Mouse (Mus musculus) mouse embryonic stem cell (cell line): ENCODE measurements around the gene Ccne1.
"Not testable (repeated sequence)": the region's sequence is repeated elsewhere in the genome, so short reads cannot be mapped to it uniquely, and the experiment has no call there.

Source experiments
- in situ Hi-C, 2 experiments: fragments of 300-500 bp; cut with MboI; formaldehyde crosslinking; loops; 1 replicate in 1 of 2; 3 replicates in 1 of 2; pipeline ENCODE4 v1.14.3; 2019 to 2020; ENCODE audit warnings: low sequenced_read_pairs in 2 of 2, low pct_unique_long_range_greater_than_20kb in 1 of 2, mixed read lengths in 1 of 2; ENCODE audit not compliant: unreplicated experiment in 1 of 2

Ccne1 gene

GRCm38 (mm10) chr7:38107371-38108259, at the start of gene Ccne1:
TSS of gene Ccne1 (minus strand) at chr7:38107534.
- in situ Hi-C loops = no loop called here

GRCm38 (mm10) chr7:38155829-38156228, 48.5 kb upstream of the Ccne1 start:
- in situ Hi-C loops = loop anchor here in 1 of 2 experiments (25.0 kb wide), 1 partner anchor 394 kb away; the partner anchor contains the start of gene Zfp536

GRCm38 (mm10) chr7:38152571-38152970, 45.2 kb upstream of the Ccne1 start:
- in situ Hi-C loops = loop anchor here in 1 of 2 experiments (25.0 kb wide), 1 partner anchor 390 kb away; the partner anchor contains the start of gene Zfp536

- in situ Hi-C loops = loop anchor here in 1 of 2 experiments (25.0 kb wide), 1 partner anchor 390 kb away; the partner anchor contains the start of gene Zfp536
These were observed 44.5 kb upstream of the Ccne1 start for GRCm38 (mm10) chr7:38151706-38152312.

- in situ Hi-C loops = no loop called here
These were observed 40.1 kb upstream of the Ccne1 start for GRCm38 (mm10) chr7:38147477-38147876.

GRCm38 (mm10) chr7:38141747-38142545, 34.6 kb upstream of the Ccne1 start:
- in situ Hi-C loops = no loop called here

GRCm38 (mm10) chr7:38140324-38140723, 33.0 kb upstream of the Ccne1 start:
- in situ Hi-C loops = no loop called here

GRCm38 (mm10) chr7:38134471-38134870, 27.1 kb upstream of the Ccne1 start:
- in situ Hi-C loops = no loop called here

GRCm38 (mm10) chr7:38131186-38131585, 23.9 kb upstream of the Ccne1 start:
- in situ Hi-C loops = no loop called here

GRCm38 (mm10) chr7:38129986-38130729, 22.8 kb upstream of the Ccne1 start:
- in situ Hi-C loops = no loop called here

GRCm38 (mm10) chr7:38129491-38129890, 22.2 kb upstream of the Ccne1 start:
- in situ Hi-C loops = no loop called here

GRCm38 (mm10) chr7:38128256-38128655, 20.9 kb upstream of the Ccne1 start:
- in situ Hi-C loops = not testable (repeated sequence)

- in situ Hi-C loops = no loop called here
These were observed 18.3 kb upstream of the Ccne1 start for GRCm38 (mm10) chr7:38125565-38126159.

GRCm38 (mm10) chr7:38124164-38124563, 16.8 kb upstream of the Ccne1 start:
- in situ Hi-C loops = not testable (repeated sequence)

GRCm38 (mm10) chr7:38118594-38118993, 11.3 kb upstream of the Ccne1 start:
- in situ Hi-C loops = no loop called here

GRCm38 (mm10) chr7:38112451-38112850, 5.1 kb upstream of the Ccne1 start:
- in situ Hi-C loops = no loop called here

GRCm38 (mm10) chr7:38111996-38112395, 4.7 kb upstream of the Ccne1 start:
- in situ Hi-C loops = no loop called here

- in situ Hi-C loops = no loop called here
These were observed 912 bp upstream of the Ccne1 start for GRCm38 (mm10) chr7:38108260-38108632.
